Mouse (Mus musculus): ENCODE results near the gene Bmpr1b. TPM values are rescaled to one million over a fixed set of nuclear protein-coding genes. Genes with fewer than 3 reads are reported as not detected.

Bmpr1b gene
- total RNA-seq, 2 experiments from 2014 or later = not detected

DNA sequence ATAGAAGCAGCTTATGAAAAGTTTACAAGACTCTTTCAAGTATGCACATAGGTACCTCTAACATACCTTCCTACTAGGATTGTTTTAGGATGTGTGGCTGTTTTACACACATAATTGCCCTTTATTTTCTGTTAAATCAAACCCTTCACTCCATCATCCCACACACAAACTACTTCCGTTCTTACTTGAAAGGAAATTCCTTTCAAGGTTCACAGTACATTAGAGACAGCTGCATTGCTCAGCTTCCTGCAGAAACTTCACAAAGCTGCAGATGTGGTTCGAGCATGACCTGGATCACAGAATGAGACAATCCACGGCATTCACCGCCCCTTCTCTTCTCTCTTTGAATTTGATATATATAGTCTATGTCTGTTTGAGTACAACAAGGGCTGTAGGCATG is 248.1 kb downstream of the Bmpr1b start:
- no peak for ATAC-seq (replicated peaks; ENCODE audit: low FRiP score, poor library complexity, severe bottlenecking)

DNA sequence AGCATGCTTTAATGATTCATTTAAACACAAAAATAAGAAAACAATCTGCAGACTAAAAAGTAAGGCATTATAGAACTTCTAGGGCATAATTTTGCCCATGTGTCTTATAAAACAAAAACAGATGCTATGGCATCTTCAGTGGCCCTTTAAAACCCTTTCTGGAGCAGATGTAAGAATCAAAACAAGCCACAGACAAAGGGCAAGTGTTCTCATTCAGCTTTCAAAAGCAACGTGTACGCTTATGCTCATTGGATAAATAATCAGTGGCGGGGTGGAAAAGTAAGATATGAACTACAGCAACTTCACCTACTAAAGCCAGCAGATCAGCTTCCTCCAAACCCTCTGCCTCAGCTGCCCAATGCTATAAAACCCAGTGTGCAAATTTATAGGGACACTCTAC is 249.6 kb downstream of the Bmpr1b start:
- no peak for ATAC-seq (replicated peaks; ENCODE audit: low FRiP score, poor library complexity, severe bottlenecking)

DNA sequence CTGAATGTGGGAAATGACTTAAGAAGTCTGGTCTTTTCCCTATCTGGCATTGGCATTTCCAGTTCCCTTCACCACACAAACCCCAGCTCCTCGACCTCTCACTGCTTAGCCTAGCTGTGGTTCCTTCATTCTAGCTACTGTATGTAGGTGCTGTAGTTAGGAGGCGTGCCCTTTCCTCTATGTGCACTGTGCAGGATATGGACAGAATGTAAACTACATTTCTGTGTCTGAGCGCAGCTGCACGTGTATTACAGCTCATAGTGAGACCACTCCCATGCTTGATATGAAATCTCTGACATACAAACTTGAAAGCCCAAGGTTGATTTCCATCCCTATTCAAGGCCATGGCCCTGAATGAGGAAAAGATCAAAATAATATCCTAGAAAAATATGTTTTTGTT is 252.1 kb downstream of the Bmpr1b start:
- ATAC-seq (replicated peaks; ENCODE audit: low FRiP score, poor library complexity, severe bottlenecking) = no peak

DNA sequence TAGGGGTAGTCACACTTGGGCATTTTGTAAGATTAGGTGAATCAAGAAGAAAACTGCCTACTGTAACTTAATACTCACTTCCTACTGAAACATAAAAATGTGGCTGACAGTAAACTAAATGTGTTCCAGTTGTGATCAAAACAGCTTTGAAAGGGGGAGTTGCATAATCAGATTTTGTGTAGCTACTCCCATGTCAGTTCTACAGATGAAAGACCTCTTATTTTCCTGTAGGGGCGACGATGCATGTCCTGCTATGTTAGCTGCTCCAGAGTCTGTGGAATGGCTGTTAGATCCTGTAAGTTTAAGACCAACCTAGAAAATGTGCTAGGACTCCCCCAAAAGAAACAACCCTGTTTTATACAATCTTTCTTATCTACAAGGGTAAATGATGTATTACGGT is 253.2 kb downstream of the Bmpr1b start:
- no peak for ATAC-seq (replicated peaks; ENCODE audit: low FRiP score, poor library complexity, severe bottlenecking)

DNA sequence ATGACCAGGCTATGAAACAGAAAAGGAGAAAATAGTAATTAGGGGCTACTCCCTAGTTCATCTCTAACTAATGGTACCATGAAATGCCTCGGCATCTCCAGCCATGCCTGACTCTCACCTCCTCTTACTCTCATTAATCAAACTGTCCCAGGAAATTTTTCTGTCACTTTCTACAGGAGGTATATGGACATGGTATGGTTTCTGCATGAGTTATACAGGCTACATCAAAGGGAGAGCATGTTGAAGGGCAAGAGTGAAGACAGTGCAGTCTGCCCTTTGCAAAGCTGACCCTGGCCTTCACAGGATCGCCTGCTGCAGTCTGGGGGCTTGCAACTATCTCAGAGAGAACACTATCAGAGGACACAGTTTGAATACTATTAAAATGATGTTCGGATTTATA is 254.6 kb downstream of the Bmpr1b start:
- no peak for ATAC-seq (replicated peaks; ENCODE audit: low FRiP score, poor library complexity, severe bottlenecking)

DNA sequence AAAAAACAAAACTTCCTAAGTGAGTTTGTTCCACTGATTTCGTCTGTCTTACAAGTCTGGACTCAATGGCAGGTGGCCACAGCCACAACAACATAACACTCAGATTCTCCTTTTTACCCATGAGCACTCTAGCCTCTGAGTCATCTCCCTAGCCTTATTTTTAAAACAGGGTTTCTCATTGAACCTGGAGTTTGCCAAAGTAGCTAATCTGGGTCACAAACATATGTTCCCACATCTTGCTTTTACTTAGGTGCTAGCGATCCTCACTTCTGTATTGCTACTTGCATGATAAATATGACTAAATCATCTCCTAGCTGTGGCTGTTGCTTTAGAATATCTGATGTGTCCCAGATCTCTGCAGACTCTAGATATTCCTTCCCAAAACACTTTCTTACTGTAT is 260.1 kb downstream of the Bmpr1b start:
- no peak for ATAC-seq (replicated peaks; ENCODE audit: low FRiP score, poor library complexity, severe bottlenecking)

DNA sequence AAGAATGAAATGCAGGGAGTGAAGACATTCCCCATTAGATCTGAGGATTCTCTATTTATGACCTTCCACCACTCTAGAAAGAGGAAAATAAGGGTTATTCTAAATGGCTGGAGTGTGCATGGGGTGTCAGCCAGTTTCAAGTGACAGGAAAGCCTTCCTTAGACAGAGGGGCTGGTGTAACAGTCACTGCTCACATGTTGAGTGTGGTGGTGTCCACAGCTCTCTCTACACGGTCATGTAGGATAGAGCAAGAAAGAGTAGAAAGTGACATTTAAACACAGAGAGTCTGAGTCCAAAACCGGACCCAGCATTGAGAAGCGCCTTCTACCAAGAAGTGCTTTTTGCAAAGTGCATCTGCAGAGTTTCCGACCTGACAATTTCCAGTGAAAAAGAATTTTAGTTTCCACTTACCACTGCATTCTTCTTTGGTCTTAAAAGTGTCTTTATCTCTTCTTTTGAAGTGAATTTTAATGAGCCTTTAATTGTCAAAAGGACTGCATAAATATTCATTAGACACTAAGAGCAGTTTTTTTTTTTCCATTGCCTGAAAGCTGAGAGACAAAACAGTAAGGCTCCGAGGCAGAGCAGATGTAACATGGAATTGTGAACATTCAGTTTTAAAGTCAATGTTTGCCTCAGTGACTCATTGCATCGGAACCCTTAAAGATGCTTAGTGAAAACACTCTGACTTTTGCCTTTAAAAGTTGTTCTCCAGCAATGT is 263.2 kb downstream of the Bmpr1b start:
- ATAC-seq (replicated peaks; ENCODE audit: low FRiP score, poor library complexity, severe bottlenecking) = no peak

DNA sequence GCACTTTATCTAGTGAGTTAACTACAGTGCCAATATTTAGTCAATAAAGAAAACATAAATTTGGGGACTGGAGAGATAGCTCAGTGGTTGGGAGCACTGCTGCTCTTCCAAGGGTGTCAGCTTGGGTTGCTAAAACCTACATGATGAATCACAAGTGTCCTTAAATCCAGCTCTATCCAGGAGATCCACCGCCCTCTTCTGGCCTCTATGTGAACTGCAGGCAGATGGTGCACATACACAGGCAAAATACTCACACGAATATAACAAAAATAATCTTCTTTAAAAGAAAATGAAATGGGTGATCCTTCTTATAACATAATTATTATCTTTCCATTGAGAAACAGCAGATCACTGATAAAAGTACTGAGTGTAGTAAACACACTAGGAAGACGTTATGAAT is 268.9 kb downstream of the Bmpr1b start:
- ATAC-seq (replicated peaks; ENCODE audit: low FRiP score, poor library complexity, severe bottlenecking) = no peak

DNA sequence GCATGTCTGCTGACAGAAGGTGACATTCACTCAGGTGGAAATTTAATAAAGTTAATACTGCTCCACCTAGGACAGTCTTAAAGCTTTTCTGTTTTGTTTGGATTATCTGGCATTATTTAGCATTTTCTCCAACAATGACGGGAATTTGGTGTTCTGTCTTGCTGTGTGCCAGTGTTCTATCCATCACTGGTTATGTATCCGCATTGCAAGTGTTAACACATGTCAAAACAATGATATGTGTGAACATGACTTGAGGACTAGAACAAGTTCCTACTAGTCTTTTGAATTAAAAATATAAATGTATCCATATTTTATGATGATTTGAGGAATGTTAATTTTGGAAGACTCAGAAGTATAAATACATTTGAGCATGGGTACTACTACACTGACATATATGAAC is 269.7 kb downstream of the Bmpr1b start:
- ATAC-seq (replicated peaks; ENCODE audit: low FRiP score, poor library complexity, severe bottlenecking) = no peak

DNA sequence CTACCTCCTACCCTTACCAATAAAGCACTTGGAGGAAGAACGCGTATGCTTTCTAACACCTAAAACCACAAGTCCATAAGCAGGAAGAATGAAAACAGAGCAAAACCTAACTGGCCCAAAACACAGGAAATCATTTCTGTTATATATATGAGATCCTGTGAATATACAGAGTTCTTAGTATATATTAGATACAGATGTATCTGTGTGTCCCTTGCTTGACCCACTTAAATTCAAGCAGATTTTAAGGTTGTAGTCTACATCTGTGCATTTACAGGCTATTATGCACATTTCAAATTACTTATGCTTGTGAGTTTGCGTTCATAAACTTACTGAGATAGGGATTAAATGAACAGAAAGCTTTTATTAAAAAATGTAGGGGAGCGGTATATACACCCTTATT is 271.5 kb downstream of the Bmpr1b start:
- no peak for ATAC-seq (replicated peaks; ENCODE audit: low FRiP score, poor library complexity, severe bottlenecking)

DNA sequence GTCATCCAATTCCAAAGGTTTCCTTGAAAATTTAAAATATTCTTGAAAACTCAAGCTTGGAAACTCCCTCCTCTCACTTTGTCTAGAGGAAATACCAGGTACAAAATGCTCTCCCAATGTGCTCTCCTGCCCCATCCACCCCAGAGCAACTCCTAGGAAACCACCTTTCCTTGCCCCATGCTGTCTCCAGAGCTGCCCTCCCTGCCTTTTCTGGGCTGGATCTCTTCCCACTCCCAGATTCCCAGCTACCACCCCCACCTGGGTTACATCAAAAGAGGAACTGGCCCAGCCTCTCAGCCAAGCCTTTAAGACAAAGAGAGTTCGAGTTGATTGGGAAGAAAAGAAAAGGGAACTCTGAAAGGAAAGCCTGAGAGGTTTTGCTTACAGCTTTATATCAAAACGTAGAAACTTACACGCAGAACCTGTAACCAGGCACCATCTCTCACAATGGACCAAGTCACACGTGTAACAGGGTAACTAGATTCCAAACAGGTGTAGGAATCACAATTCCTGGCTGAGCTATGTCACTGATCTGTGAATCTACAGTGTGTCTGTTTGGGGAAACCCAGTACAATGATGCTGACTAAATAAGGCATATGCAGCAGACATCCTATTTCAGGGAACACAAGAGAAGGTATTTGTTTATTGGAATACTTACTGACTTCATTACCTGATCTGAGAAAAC is 272.2 kb downstream of the Bmpr1b start:
- ATAC-seq (replicated peaks; ENCODE audit: low FRiP score, poor library complexity, severe bottlenecking) = no peak

DNA sequence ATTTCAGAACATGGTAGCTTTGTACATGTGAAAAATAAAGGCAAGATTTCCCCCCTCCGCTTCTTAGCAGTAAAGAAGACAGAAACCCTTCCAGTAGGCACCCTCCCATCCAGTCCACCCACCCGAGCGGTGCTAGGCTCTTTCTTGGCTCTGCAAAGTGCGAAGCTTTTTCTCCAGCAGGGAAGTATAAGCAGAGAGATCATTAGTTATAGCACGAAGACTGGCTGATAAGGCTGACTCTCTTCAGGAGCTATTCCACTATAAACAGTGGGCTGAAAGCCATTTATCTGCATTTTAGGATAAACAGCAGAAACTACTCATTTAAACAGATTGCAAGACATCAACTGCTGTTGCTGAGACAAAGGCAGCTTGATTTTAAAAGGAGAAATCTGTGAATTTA is 274.1 kb downstream of the Bmpr1b start:
- ATAC-seq (replicated peaks; ENCODE audit: low FRiP score, poor library complexity, severe bottlenecking) = no peak

DNA sequence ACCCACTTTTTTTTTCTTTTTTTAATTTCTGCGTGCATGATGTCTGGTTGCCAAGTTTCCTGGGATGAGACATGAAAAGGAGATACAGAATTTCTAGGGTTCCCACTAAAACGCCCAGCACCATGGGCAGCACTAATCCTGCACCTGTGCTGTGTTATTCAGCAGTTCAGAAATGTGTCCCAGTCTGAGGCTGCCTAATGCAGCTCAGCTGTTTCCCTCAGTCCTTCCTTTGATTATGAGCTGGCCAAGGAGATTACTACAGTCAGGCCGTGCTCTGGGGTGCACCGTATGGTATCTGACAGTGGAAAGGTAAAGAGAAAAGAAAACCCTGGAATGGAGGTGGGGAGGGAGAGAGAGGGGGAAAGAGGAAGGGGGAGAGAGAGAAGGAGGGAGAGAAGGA is 278.6 kb downstream of the Bmpr1b start:
- no peak for ATAC-seq (replicated peaks; ENCODE audit: low FRiP score, poor library complexity, severe bottlenecking)

DNA sequence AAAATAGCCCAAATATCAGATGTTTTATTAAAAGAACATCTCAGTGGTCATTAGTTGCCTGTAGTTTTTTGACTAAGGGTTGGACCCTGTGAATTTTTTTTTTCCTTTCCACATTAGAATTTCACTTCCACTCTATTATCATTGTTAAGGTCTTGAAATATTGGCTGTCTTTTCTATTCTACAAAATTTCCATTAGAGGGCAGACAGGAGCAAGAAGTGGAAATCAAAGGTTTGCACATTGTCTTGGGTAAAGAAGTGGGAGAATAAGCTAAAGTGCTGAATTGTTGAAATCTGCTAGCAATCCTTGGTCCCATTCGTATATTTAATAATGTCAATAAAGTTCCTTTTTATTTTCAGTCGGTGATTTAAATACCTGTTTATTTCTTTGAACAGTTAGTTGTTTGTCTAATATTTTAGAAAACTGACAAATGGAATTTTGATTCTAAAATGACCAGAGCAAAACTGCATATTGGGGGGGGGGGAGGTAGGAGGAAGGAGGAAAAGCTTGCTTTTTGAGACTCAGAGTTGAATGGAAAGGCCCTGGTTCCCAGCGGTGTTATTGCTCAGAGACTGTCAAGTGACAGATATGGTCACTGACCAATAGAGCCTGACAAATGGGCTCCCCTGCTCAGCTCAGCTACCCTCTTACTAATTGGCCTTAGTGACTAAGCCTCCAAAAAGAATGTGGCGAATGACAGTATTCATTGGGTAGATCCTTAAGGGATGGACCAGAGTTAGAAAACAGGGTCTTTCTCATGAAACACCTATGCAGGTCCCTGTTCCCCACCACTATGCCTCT is 281.6 kb downstream of the Bmpr1b start:
- no peak for ATAC-seq (replicated peaks; ENCODE audit: low FRiP score, poor library complexity, severe bottlenecking)

DNA sequence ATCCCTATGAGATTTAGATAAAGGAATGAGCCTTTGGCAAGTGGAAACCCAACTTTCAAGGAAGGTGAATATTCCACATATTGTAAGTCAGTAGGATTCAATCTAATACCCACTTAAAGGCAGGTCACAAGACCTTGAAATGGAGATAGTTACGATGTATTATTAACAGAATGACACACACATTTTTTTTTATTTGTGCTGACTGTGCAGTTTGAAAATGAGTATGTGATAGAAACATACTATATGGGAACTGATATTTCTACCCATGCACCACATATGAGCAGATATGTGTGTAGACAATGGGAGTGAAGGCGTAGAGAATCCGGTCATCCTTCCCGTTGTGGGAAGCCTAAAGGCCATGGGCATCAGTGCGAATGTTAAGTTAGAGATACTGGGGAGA is 285.0 kb downstream of the Bmpr1b start:
- no peak for ATAC-seq (replicated peaks; ENCODE audit: low FRiP score, poor library complexity, severe bottlenecking)

DNA sequence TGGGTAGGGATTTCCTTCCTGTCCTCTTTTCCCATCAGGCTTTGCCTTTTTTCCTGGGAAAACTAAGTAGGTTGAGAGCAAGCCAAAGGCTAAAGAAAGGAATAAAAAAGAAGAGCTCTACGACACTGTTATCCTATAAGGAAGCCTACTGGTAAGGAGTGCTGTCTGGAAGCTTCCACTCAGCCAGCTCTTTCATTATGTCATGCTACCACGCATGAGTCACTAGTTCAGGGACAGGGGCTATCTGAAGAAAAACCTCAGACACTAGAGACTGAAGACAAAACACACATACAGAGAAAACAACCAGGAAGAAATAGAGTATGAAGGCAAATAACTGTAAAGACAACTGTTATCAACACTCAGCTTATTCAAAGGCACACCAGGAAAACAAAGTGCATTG is 286.7 kb downstream of the Bmpr1b start:
- ATAC-seq (replicated peaks; ENCODE audit: low FRiP score, poor library complexity, severe bottlenecking) = no peak

DNA sequence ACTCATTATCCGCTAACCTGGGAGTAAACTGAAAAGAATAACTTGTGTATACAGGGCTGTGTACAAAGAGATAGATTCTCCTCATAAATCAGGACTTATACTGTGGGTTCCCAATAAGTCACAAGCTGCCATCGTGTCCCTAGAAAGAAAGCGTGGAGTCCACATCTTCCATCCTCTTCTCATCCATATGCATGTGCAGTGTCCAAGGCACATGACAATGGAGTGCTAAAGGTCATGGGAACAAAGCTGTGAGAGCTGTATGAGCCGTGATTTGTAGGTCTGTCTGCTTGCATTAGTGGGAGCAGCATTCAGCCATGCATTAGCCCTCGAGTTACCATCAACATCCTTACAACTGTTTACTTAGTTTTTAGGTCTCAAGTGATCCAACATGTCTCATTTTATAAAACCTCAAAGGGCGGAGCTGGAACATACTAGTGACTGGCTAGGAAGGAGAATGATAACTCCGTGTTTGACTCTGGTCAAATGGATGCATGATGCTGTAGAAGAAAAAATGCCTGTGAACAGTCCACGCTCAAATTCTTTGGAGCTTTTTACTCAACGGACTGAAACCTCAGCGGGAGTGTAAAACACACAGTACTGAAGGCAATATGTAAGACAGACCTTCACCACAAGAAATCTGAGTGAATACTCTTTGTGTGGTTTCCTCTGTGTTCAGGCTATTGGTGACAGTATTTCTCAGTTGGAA is 296.7 kb downstream of the Bmpr1b start:
- no peak for ATAC-seq (replicated peaks; ENCODE audit: low FRiP score, poor library complexity, severe bottlenecking)

DNA sequence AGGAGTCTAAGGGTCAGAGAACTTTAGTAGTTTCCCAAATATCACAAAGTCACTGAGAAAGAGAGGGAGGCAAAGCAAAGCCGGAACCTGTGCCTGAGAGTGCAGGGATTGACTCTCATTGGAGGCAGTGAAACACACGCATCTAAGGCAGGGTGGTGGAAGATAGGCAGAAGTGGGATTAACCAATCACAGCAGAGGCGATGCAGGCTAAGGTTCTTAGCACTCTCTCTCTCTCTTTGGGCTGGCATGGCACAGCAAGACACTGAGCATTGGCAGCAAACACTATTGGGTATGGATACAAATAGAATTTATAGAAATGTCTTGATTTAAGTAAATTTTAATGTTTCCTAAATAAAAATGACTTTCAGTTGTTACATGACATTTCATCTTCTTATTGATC is 297.4 kb downstream of the Bmpr1b start:
- no peak for ATAC-seq (replicated peaks; ENCODE audit: low FRiP score, poor library complexity, severe bottlenecking)

DNA sequence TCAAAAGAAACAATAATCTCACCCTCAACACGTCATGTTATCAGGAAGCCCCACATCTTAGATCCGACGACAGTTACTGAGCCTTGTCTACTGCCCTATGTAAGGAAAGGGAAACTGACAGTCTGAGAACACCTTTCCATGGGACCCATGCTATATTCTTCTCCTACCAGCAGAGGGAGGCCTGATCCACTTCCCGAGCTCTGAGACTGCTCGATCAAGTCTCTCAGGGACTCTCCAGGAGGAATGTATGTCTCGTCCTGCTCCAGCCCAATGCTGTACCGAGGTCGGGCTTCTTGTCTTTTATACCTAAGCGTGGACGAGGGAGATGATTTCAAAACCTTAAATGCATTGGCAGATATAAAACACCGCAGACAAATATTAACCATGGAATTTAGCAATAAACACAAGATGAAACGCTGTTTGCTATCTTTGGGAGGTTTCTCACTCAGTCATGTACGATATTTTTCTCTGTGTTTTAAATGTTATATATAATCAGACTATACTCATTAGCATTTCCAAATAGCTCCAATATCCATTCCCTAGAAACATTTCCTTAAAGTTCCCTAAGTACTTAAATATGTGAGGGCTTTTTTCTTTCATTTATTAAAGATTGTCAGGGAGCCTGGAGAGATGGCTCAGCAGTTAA is 306.3 kb downstream of the Bmpr1b start:
- ATAC-seq (replicated peaks; ENCODE audit: low FRiP score, poor library complexity, severe bottlenecking) = no peak

DNA sequence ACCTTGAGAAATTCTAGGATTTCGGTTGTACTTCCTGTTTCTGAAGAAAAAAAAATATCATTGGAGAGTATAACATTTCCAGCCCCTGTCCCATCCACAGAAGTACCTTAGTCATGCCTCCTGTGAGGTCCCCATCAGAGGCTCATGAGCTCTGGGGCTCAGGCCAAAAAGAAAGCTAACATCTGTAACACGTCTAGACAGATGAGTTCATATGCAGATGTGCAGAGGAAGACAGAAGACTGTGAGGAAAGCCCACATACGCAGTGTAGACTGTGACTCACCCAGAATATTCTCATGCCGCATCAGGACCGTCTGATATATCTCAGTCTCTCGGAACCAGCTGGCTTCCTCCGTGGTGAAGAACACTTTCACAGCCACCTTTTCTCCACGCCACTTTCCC is 312.1 kb downstream of the Bmpr1b start:
- ATAC-seq (replicated peaks; ENCODE audit: low FRiP score, poor library complexity, severe bottlenecking) = no peak

Measured in erythroid progenitor cell, adult 5-6 weeks (primary cell).